Mouse (Mus musculus) E14TG2a.4 (cell line): ENCODE measurements at regions not wholly inside any gene's neighbourhood (a gene's known extent, or its start where the extent isn't known, plus 50 kb on each side); places are given as distances from the start of the nearest gene placed in this dataset.

Source experiments
- CTCF ChIP-seq: conservative IDR thresholded peaks from 2 replicates; pipeline ENCODE4 v1.5.1; 2014; ENCODE audit warnings: low read length
- NANOG ChIP-seq: IDR thresholded peaks from 2 replicates; pipeline ENCODE4 v1.6.1; 2014; ENCODE audit warnings: borderline replicate concordance, low read length, mixed read lengths
- POU5F1 ChIP-seq: IDR thresholded peaks from 2 replicates; pipeline ENCODE4 v1.6.1; 2014; ENCODE audit warnings: low read length, borderline replicate concordance

GRCm38 (mm10) chr3:34503874-34504572, 146.2 kb upstream of the Sox2 start:
- no peak for TF ChIP-seq CTCF
- TF ChIP-seq NANOG, result no peak
- TF ChIP-seq POU5F1, result no peak
